Mouse (Mus musculus) mouse embryonic stem cell (cell line): ENCODE measurements around the gene Dgkd.

ENCODE experiments used
- in situ Hi-C, 2 experiments: fragments of 300-500 bp; cut with MboI; formaldehyde crosslinking; loops; 1 replicate in 1 of 2; 3 replicates in 1 of 2; pipeline ENCODE4 v1.14.3; 2019 to 2020; ENCODE audit warnings: low sequenced_read_pairs in 2 of 2, low pct_unique_long_range_greater_than_20kb in 1 of 2, mixed read lengths in 1 of 2; ENCODE audit not compliant: unreplicated experiment in 1 of 2

Gene Dgkd

DNA sequence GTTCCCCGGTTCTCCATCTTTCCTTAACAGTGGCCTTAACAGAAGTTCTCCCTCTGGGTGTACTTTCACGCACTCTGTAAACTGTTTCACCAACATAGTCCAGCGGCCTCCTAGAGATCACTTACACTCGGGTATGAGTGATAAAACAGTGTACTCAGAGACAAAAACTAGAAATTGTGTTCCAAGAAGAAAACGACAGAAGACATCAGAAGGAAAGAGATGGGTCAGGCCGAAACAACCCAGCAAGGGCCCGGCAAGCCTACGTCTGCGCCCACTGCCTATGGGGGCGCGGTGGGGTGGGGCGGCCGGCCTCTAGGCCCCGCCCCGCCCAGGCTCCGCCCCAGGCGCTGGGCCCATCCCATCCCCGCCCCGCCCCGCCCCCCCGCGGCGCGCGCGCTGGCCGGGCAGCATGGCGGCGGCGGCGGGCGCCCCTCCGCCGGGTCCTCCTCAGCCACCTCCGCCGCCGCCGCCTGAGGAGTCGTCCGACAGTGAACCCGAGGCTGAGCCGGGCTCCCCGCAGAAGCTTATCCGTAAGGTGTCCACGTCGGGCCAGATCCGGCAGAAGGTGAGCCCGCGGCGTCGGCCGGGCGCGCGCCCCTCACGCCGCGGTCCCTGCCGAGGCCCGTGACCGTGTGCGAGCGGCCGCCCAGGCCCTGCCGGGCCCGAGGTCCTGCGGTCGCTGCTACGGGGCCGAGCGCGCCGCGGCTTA is at the start of gene Dgkd:
Gene Dgkd (plus strand): TSS at position 396 of the 709 bp plus-strand sequence.
- in situ Hi-C loops, result no loop called here

DNA sequence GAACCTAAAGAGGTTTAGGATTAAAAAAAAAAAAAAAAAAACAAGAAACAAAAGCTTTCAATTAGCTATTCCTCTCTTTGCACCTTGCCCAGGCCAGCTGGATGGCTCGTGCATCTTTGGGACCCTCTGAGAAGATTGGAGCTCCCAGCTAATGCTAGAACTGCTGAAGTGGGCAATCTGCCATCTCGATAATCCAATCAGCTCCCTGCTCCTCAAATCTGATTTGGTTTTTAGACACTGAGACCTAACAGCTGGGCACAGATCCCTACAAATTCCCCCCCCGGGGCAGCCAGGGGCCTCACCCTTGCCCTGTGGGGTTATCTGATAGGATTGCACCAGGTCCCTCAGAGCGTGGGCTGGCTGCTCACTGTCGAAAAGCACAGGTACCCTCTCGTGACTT is 49.5 kb upstream of the Dgkd start, which contains the start of gene Sag:
Gene Sag (plus strand): TSS at position 105 of the 400 bp plus-strand sequence.
- in situ Hi-C loops, result no loop called here

DNA sequence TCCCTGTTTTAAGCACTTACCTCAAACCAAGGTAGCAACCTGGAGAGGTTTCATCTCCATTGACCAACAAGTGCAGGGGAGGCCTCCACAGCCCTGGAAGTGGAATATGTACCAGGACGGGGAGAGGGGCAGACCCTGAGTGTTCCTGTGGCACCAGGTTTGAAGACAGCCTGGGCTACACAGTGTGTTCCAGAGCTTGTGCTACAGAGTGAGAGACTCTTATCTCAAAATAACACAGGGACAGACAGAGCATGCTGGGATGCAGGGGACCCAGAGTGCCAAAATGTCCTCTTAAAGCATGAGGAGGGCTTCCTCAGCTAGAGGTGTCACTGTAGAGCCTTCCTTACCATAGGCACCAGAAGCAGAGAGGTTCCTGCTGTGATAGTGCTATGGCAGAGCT is 45.3 kb upstream of the Dgkd start:
- in situ Hi-C loops, result no loop called here

DNA sequence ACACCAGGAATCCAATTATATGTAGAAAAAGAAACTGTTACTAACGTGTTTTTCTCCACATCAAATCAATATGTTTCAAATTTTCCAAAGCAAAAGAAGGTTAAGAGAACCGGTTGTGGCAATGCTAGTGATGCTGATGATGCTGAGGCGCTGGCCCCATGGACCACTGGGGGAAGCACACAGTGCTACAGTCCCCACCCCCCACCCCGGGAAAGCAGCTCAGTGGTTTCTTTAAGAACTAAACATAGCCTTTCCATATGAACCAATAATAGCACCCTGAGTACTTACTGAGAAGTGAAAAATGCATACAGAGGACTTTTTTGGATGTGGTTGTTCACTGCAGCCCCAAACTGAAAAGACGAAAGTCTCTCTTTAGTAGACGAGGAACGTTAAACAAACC is 41.7 kb upstream of the Dgkd start:
- in situ Hi-C loops, result no loop called here

DNA sequence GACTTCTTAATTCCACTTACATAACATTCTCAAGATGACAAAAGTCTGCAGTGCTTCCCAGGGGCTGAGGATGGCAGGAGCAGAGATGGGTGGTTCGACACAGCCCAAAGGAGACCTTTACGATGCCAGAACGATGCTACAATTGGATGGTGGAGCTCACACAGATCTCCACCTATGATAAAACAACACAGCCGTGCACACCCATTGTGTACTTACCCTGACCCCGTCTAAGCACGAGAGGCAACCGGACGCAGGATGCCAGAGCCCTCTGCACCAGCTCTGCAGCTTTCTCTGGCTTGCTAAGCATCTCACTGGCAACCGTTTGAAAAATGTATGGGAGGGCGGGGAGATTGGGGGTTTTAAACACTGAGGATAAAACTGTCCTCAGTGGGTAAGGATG is 41.0 kb upstream of the Dgkd start:
- in situ Hi-C loops, result no loop called here

DNA sequence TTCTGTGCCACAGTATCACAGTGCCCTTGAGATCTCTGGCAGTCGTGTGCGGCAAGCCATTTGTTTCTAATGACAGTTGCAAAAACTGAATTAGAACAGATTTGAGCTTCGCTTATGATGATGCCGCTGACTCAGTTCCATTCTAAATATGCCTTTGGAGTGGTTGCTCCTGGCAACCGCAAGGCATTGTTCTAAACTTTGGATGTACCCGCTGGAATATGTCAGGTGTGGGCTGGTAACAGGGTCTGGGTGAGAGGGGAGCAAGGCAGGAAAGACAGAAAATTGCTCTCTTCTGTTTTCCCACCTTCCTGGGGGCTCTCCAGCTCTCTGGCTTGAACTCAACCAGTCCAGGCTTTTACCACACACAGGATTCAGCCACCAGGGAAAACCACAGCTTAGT is 39.9 kb upstream of the Dgkd start:
- in situ Hi-C loops, result no loop called here

DNA sequence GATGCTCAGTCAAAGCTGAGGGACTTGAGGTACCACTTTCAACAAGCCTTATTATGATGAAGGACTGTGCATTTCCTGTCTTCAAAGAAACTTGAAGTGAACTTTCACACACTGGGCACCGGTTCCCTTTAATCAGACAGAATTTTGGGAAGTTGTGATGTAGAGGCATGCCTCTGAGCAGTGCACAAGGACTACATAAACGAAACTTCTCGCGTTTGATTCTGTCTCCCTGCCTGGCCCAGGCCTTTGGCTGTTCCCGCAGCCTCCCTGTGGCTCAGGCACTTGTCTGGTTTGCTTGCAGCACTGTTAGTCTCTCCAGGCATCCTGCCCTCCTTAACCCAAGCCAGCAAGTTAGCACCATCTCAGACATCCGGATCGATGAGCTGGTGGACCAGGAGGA is 39.4 kb upstream of the Dgkd start:
- in situ Hi-C loops, result no loop called here

DNA sequence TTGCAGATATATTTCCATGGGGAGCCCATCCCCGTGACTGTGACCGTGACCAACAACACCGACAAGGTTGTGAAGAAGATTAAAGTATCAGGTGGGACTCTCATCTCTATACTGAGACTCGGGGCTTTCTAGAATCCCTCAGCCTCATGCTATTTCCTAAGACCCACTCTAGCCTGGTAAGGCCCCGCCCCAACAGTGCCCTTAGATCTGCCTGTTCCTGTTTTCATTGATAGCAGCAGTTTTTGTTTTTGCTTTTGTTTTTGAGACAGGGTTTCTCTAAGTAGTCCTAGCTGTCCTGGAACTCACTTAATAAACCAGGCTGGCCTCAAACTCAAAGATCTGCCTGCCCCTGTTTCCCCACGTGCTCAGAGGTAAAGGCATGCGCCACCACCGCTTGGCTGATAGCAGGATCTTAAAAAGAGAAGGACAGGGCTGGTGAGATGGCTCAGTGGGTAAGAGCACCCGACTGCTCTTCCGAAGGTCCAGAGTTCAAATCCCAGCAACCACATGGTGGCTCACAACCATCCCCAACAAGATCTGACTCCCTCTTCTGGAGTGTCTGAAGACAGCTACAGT is 28.6 kb upstream of the Dgkd start:
- in situ Hi-C loops, result loop anchor here in 1 of 2 experiments (10.0 kb wide), 1 partner anchor 130 kb away; no protein-coding TSS in a partner anchor

DNA sequence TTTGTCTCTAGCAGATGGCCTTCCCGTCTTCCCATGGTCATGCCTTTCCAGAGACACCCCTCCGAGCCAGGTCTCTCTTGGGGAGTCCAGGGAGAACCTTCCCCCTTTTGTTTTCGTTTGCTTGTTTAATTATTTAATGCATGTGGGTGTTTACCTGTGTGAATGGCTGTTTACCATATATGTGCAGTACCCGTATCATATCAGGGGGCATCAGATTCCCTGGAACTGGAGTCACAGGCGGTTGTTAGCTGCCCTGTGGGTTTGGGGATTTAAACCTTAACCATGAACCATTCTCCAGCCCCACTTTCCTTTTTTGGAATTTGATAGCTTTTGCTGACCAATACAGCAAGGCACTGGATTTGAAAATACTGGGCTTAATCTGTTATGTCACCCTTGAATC is 27.8 kb upstream of the Dgkd start:
- in situ Hi-C loops, result loop anchor here in 1 of 2 experiments (10.0 kb wide), 1 partner anchor 130 kb away; no protein-coding TSS in a partner anchor

DNA sequence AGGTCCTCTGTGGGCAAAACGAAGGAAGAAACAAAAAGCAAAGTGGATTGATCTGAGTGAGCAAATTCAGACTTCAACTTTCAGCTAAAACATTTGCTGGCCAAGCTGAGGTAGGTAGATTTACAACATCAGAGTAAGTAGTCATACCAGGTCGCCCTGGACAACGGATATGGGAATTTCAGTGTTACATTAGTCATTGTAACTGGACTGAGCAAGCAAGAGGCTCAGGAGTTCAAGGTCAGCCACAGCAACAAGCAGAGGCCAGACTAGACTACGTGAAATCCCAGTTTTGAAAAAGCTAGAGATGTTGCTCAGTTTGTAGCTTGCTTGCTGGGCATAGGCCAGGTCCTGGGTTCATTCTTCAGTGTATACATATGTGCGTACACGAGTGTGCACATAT is 27.1 kb upstream of the Dgkd start:
- in situ Hi-C loops, result loop anchor here in 1 of 2 experiments (10.0 kb wide), 1 partner anchor 129 kb away; no protein-coding TSS in a partner anchor

DNA sequence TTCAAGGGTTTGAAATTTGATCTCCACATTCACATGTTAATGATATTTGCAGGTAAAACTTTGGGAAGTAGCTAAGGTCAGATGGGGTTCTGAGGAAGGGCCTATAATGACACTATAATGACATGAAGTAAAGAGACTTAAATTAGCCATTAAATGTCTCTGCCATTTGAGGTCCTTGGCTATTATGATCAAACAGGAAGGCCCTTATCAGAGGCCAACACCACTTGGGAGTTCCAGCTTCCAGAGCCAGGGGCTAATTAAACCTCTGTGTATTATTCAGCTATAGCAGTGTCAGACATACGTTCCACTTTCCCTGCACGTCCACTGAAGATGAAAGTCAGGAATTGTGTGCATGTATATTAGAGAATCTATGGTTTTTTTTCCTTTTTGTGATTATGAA is 26.6 kb upstream of the Dgkd start:
- in situ Hi-C loops, result loop anchor here in 1 of 2 experiments (10.0 kb wide), 1 partner anchor 128 kb away; no protein-coding TSS in a partner anchor

DNA sequence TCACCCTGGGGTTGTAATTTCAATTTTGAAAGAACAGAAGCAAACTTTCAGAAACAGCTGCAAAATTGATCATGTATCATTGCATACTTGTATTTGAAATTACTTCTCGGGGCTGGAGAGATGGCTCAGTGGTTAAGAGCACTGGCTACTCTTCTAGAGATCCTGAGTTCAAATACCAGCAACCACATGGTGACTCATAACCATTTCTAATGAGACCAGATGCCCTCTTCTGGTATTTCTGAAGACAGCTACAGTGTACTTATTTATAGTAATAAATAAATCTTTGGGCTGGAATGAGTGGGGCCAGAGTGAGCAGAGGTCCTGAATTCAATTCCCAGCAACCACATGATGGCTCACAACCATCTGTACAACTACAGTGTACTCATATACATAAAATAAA is 25.6 kb upstream of the Dgkd start:
- in situ Hi-C loops, result loop anchor here in 1 of 2 experiments (10.0 kb wide), 1 partner anchor 127 kb away; no protein-coding TSS in a partner anchor

DNA sequence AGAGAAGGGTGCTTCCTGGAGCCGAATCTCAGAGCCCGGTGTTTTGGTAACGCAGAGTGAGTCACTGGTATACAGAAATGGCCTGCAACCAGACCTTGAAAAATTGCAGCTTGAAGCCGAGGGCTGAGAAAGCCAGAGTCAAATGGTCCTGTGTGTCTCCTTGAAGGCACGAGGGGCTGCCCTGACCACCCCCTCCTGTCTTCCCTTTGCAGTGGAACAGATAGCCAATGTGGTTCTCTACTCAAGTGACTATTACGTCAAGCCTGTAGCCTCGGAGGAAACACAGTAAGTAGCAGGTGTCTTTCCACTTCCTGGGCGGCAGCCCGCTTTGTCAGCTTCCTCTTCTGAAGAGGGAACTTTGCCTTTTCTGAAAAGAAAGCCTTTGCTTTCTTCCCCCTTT is 24.9 kb upstream of the Dgkd start:
- in situ Hi-C loops, result loop anchor here in 1 of 2 experiments (10.0 kb wide), 1 partner anchor 127 kb away; no protein-coding TSS in a partner anchor

DNA sequence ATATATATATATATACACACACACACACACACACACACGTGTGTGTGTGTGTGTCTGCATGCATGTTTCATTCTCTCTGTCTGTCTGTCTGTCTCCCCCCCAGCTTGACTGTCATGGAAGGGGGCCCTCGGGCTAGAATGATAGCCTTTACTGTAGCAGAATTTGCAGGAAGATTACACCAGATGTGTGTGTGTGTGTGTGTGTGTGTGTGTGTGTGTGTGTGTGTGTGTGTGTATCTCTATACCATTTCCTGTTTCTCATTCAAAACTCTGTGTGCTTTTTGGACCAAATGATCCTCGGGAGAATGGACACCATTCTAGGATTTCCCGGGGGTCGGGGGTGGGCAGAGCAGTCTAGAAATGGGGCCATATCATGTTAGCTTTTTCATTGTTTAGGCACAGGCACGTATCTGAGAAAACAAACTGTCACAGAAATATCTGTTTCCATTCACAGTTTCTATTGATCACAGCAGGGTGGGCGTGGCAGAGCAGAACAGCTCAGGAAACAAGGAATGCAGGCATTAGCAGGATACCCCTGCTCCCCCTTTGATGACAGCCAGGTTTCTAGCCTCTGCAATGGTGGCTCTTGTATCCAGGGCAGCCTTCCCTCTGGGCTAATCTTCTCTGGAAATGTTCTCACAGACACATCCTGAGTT is 24.0 kb upstream of the Dgkd start:
- in situ Hi-C loops, result loop anchor here in 1 of 2 experiments (10.0 kb wide), 1 partner anchor 126 kb away; no protein-coding TSS in a partner anchor

DNA sequence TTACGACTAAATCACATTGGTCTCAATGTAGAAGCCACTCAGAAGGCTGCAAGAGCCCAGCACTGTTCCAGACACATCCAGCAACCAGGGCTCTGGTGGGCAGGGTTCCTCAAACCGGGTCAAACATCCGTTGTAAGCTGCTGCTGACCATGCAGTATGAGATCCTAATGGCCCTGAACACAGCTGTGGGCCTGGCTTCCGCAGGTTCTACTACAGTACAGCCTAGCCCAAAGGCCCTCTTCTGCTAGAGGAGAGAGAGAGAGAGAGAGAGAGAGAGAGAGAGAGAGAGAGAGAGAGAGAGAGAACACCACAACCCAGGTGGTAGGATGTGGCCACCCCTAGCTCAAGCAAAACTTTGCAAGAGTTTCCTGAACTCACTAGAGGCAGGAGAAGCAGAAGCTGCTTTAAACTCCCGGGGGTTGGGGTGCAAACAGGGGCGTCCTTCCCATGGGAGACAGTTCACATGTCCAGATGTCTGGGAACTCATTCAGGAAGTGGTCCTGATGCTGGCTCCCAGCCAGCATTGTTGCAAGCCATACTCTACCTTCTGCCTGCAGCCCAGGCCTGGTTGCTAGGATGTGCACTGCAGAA is 23.4 kb upstream of the Dgkd start:
- in situ Hi-C loops, result loop anchor here in 1 of 2 experiments (10.0 kb wide), 1 partner anchor 125 kb away; no protein-coding TSS in a partner anchor

DNA sequence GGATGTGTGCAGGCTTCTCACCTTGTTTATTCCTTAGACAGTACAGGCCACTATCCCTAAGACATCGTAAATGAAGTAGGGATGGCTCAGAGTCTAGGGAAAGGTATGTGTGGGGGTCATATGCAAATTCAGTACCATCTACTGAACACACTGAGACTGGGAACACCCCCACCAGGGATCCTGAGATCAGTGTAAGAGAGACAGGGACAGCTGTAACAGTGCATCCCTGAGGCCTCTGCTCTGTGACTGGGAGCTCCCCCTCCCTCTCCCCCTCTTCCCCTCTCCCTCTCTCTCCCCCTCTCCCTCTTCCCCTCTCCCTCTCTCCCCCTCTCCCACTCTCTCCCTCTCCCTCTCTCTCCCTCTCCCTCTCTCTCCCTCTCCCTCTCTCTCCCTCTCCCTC is 16.6 kb upstream of the Dgkd start:
- in situ Hi-C loops, result no loop called here

DNA sequence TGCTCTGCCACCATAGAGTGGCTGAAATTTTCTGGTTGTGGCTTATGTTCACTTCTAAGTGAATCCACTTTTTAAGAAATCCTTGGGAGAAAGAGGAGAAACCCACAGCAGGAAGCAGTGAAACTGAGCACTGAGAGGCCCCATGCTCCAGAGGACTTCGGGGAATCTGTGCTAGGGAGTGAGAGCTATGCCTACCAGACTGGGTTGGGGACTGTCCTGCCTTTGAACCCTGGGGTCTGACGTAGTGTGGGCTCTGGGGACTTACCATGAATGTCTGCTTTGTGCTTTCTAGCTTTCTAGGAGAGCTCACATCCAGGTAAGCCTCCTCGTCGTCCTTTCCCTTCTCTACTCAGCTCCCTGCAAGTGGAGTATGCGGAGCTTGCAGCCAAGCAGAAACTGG is 16.1 kb upstream of the Dgkd start:
- in situ Hi-C loops, result no loop called here

DNA sequence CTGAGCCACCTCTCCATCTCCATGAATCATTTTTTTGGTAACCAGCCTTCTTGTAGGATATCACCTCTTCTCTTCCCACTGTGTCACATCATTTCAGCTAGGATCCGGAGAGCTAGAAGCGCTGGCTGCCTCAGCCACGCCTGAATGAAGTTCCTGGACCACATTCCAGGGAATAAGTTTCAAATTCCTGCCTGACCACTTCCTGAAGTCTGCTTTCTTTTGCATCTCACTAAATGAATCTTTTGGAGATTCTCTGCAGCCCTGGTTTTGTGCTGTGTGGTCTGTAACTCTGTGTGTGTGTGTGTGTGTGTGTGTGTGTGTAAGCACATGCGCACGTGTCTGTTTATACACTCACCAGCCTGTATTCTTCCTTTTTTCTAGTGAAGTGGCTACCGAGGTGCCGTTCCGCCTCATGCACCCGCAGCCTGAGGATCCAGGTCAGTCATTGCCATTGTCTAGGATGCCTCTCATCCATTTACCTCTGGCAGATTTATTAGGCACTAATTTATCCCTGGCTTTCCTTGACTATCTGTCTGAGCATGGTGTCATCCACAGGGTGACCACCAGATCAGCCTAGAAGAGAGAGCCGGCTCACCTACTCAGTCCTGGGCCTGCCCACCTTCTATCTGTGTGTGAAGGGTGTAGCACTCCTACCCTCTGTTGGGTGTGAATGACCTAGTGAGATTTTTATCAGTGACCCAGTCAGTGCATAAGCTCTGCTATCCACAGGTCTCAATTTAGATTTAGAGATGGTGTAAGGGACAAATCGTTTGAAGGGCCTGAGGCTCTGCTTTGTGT is 12.5 kb upstream of the Dgkd start:
- in situ Hi-C loops, result no loop called here
